Mouse (Mus musculus) CH12.LX (cell line): ENCODE measurements around the gene Dnajc1. TPM values are rescaled to one million over a fixed set of nuclear protein-coding genes. Genes with fewer than 3 reads are reported as not detected.
A peak's percentile ranks its signal among the peaks of the same experiment; 100 is the strongest.

Experiments
- DNase-seq: peaks from one replicate; pipeline ENCODE4 v3.0.0-alpha.2; 2013; ENCODE audit errors: extremely low read depth
- H3K27ac ChIP-seq: 2 replicates; pipeline ENCODE4 v1.5.1; 2012; ENCODE audit warnings: low read depth, mild to moderate bottlenecking, control low read depth, moderate library complexity; ENCODE audit not compliant: insufficient read depth
- H3K27me3 ChIP-seq: replicated peaks from 2 replicates; pipeline ENCODE3; 2012; ENCODE audit warnings: inconsistent platforms
- H3K36me3 ChIP-seq, 2 experiments: replicated peaks in 1 of 2; 2 replicates each; pipeline versions ENCODE3 to v1.6.1; 2012; ENCODE audit warnings: inconsistent platforms in 1 of 2, low read length in 1 of 2, mild to moderate bottlenecking in 1 of 2, mixed read lengths in 1 of 2, moderate library complexity in 1 of 2; ENCODE audit not compliant: control insufficient read depth in 1 of 2, insufficient read depth in 1 of 2
- H3K4me1 ChIP-seq, 2 experiments: 2 replicates each; pipeline ENCODE4 v1.6.1; 2012; ENCODE audit warnings: inconsistent platforms in 1 of 2, moderate library complexity in 1 of 2; ENCODE audit not compliant: insufficient read depth in 2 of 2, control insufficient read depth in 1 of 2
- H3K4me2 ChIP-seq: 2 replicates; pipeline ENCODE4 v1.6.1; 2012; ENCODE audit warnings: low read depth, mild to moderate bottlenecking, control low read depth; ENCODE audit not compliant: poor library complexity, insufficient read depth, severe bottlenecking
- H3K4me3 ChIP-seq, 3 experiments: fragments of 150-350 bp in 1 of 3; sonication (generic) in 1 of 3; replicated peaks in 1 of 3; 2 replicates each; pipeline versions ENCODE3 to v1.5.1; 2011 to 2012; ENCODE audit warnings: low read depth in 2 of 3, low read length in 2 of 3, mild to moderate bottlenecking in 2 of 3, moderate library complexity in 2 of 3, control low read depth in 1 of 3, improper control_type of control experiment in 1 of 3, inconsistent platforms in 1 of 3, mixed read lengths in 1 of 3; ENCODE audit not compliant: poor library complexity in 1 of 3
- H3K79me2 ChIP-seq: replicated peaks from 2 replicates; pipeline ENCODE4 v1.6.1; 2012; ENCODE audit warnings: mild to moderate bottlenecking, moderate library complexity; ENCODE audit not compliant: control insufficient read depth, poor library complexity, insufficient read depth, severe bottlenecking; ENCODE audit errors: extremely low read depth
- H3K9ac ChIP-seq: 2 replicates; pipeline ENCODE4 v1.6.1; 2012; ENCODE audit warnings: low read depth, mild to moderate bottlenecking, control low read depth, moderate library complexity; ENCODE audit not compliant: insufficient read depth
- H3K9me3 ChIP-seq: replicated peaks from 2 replicates; pipeline ENCODE3; 2012; ENCODE audit warnings: low read length, inconsistent platforms, mixed read lengths
- BHLHE40 ChIP-seq: IDR thresholded peaks from 2 replicates; pipeline ENCODE4 v1.6.1; 2011; ENCODE audit warnings: mild to moderate bottlenecking, low read depth, low read length, improper control_type of control experiment
- CHD2 ChIP-seq: IDR thresholded peaks from 2 replicates; pipeline ENCODE4 v1.6.1; 2011; ENCODE audit warnings: low read length, improper control_type of control experiment
- CTCF ChIP-seq, 2 experiments: IDR thresholded peaks in 1 of 2; conservative IDR thresholded peaks in 1 of 2; 2 replicates each; pipeline ENCODE4 v1.5.1; 2011 to 2012; ENCODE audit warnings: low read depth in 2 of 2, low read length in 2 of 2, improper control_type of control experiment in 1 of 2, inconsistent platforms in 1 of 2, mild to moderate bottlenecking in 1 of 2, moderate library complexity in 1 of 2
- EP300 ChIP-seq: IDR thresholded peaks from 2 replicates; pipeline ENCODE4 v1.6.1; 2011; ENCODE audit warnings: low read length, improper control_type of control experiment
- IRF4 ChIP-seq: IDR thresholded peaks from 2 replicates; pipeline ENCODE4 v1.6.1; 2014; ENCODE audit warnings: low read depth, mild to moderate bottlenecking, inconsistent platforms, low read length, improper control_type of control experiment
- MAFK ChIP-seq: IDR thresholded peaks from 2 replicates; pipeline ENCODE4 v1.6.1; 2011; ENCODE audit warnings: low read length, improper control_type of control experiment; ENCODE audit not compliant: insufficient replicate concordance
- MAX ChIP-seq: IDR thresholded peaks from 2 replicates; pipeline ENCODE4 v1.6.1; 2011; ENCODE audit warnings: low read length, improper control_type of control experiment
- MEF2A ChIP-seq: IDR thresholded peaks from 2 replicates; pipeline ENCODE4 v1.6.1; 2014; ENCODE audit warnings: low read depth, mild to moderate bottlenecking, inconsistent platforms, low read length, improper control_type of control experiment, borderline replicate concordance
- MXI1 ChIP-seq: IDR thresholded peaks from 2 replicates; pipeline ENCODE4 v1.6.1; 2011; ENCODE audit warnings: mild to moderate bottlenecking, low read depth, low read length, improper control_type of control experiment
- NRF1 ChIP-seq: IDR thresholded peaks from 2 replicates; pipeline ENCODE4 v1.6.1; 2014; ENCODE audit warnings: low read depth, mild to moderate bottlenecking, inconsistent platforms, low read length, improper control_type of control experiment, moderate library complexity
- POLR2AphosphoS2 ChIP-seq: IDR thresholded peaks from 2 replicates; pipeline ENCODE4 v1.6.1; 2011; ENCODE audit warnings: low read depth, low read length, improper control_type of control experiment
- RAD21 ChIP-seq: IDR thresholded peaks from 2 replicates; pipeline ENCODE4 v1.6.1; 2011; ENCODE audit warnings: low read depth, mild to moderate bottlenecking, low read length, improper control_type of control experiment, moderate library complexity
- RCOR1 ChIP-seq: conservative IDR thresholded peaks from 2 replicates; pipeline ENCODE4 v1.6.1; 2012; ENCODE audit warnings: low read depth, mild to moderate bottlenecking, inconsistent platforms, low read length, improper control_type of control experiment
- SIN3A ChIP-seq: IDR thresholded peaks from 2 replicates; pipeline ENCODE4 v1.6.1; 2012; ENCODE audit warnings: low read length, improper control_type of control experiment, inconsistent platforms
- SMC3 ChIP-seq: IDR thresholded peaks from 2 replicates; pipeline ENCODE4 v1.6.1; 2011; ENCODE audit warnings: low read depth, low read length, improper control_type of control experiment
- USF1 ChIP-seq: IDR thresholded peaks from 2 replicates; pipeline ENCODE4 v1.6.1; 2014; ENCODE audit warnings: low read depth, mild to moderate bottlenecking, inconsistent platforms, low read length, improper control_type of control experiment
- ZMIZ1 ChIP-seq: IDR thresholded peaks from 2 replicates; pipeline ENCODE4 v1.6.1; 2012; ENCODE audit warnings: low read depth, mild to moderate bottlenecking, inconsistent platforms, low read length, improper control_type of control experiment
- ZNF384 ChIP-seq: IDR thresholded peaks from 2 replicates; pipeline ENCODE4 v1.6.1; 2012; ENCODE audit warnings: low read depth, low read length, improper control_type of control experiment, inconsistent platforms
- dilution Hi-C: fragments of 300-500 bp; cut with MboI; formaldehyde crosslinking; loops from 2 replicates; pipeline ENCODE4 v1.14.3; 2020; ENCODE audit warnings: low sequenced_read_pairs; ENCODE audit not compliant: extremely low pct_unique_long_range_greater_than_20kb, extremely low pct_ligation_motif_present
- in situ Hi-C: fragments of 300-500 bp; cut with MboI; formaldehyde crosslinking; loops from 3 replicates; pipeline ENCODE4 v1.14.3; 2019; ENCODE audit warnings: low sequenced_read_pairs, low pct_ligation_motif_present, low pct_unique_long_range_greater_than_20kb, mixed read lengths
- polyA plus RNA-seq: library from polyadenylated mRNA; unstranded; fragments of >175 nt; gene quantifications from 2 replicates; pipeline ENCODE4 v1.2.1, GENCODE M21; 2012; ENCODE audit warnings: low read depth; ENCODE audit not compliant: insufficient read length
- total RNA-seq, 2 experiments: library from RNA; depleted of rRNA; stranded (reverse); fragments of 300-350 nt in 1 of 2; fragments of >200 nt in 1 of 2; gene quantifications; 2 replicates each; pipeline ENCODE4 v1.2.3; 2012 to 2014

Dnajc1 gene
- total and polyA plus RNA-seq, 3 experiments: 13.5 to 32.9 (median 17.1) TPM

DNA sequence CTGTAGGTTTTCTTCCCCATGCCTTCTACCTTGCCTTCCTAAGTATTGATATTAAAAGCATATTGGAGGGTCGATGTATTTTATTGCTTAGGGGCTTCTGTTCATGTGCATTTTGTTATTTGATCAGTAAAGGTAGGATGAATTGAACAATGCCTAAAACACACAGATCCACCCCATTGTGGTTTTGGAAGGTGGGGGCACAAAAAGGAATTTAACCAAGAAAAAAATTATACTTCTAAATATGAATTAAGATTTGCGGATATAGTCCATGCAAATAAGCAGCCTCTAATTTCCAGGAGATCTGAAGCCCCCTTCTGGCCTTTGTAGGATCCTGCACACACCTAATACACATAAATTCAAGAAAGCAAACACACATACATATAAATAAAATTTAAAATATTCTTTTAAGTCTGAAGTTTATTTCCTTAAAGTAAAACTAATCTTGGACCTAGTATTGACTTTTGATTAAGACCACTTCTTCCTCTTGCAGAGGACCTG lies 441 bp upstream of the Dnajc1 start:
- dilution Hi-C loops (no loop called here), in situ Hi-C loops (loop anchor here (25.0 kb wide), 1 partner anchor 294 kb away; the partner anchor contains the start of genes Bmi1 and Spag6)
- Histone ChIP-seq H3K79me2 (peaks cover 18% of the 10 kb centered on the region), H3K27ac (no peak overlapping the region), H3K4me1 (peaks cover 4 to 12% of the 10 kb centered on the region in 2 experiments; a peak in 3 of 4 replicates), H3K9me3 (peaks cover 2% of the 10 kb centered on the region), H3K27me3 (no peaks in the 10 kb centered on the region), H3K9ac (peak overlapping the region; percentile 31; the same call in 1 of the 2 replicates), H3K4me3 (peak overlapping the region; percentile 82 to 94 (median 85)), H3K36me3 (peaks cover 0 to 3% of the 10 kb centered on the region in 2 experiments), H3K4me2 (peak overlapping the region; percentile 37; the same call in 1 of the 2 replicates)
- peak; percentile 27 for DNase-seq
- TF ChIP-seq USF1: no peak
- no peak for TF ChIP-seq SIN3A
- no peak for TF ChIP-seq MAFK
- TF ChIP-seq MEF2A: no peak
- no peak for TF ChIP-seq RCOR1
- TF ChIP-seq EP300: no peak
- TF ChIP-seq POLR2AphosphoS2: no peak
- TF ChIP-seq ZNF384: no peak
- TF ChIP-seq NRF1: no peak
- no peak; a peak in 1 of 4 replicates for TF ChIP-seq CTCF (conservative IDR thresholded peaks at IDR 0.05 in 1 of 2, IDR thresholded peaks at IDR 0.05 in 1 of 2; ENCODE audit: low read depth in 2 of 2, low read length in 2 of 2)
- TF ChIP-seq RAD21: no peak
- TF ChIP-seq MXI1: no peak
- TF ChIP-seq CHD2: no peak
- no peak for TF ChIP-seq ZMIZ1
- no peak for TF ChIP-seq SMC3
- no peak for TF ChIP-seq MAX

DNA sequence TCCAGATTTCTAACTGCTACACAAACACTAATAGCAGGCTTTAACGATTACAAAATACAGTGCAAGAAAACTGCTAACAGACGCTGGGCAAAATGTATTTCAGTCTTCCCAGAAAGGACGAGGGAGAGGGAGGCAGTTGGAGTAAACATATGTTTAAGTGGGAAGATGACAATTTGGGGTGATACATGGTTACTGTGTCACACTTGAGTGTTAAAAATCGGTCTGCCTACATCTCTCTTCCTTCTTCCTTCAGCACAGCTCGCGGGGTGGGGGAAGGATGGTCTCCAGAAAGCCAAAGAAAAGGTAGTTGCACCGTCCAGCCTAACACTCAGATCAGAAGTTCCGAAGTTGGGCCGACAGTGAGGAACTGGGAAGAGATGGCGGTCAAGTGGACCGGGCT lies 769 bp downstream of the Dnajc1 start:
- Histone ChIP-seq H3K4me3 (peak overlapping the region; percentile 82 to 94 (median 85)), H3K36me3 (peaks cover 0 to 5% of the 10 kb centered on the region in 2 experiments), H3K9me3 (peaks cover 2% of the 10 kb centered on the region), H3K4me2 (peak overlapping the region; percentile 89), H3K27ac (peak overlapping the region; percentile 70), H3K27me3 (no peaks in the 10 kb centered on the region), H3K79me2 (peaks cover 18% of the 10 kb centered on the region), H3K4me1 (peaks cover 4 to 12% of the 10 kb centered on the region in 2 experiments; a peak in 3 of 4 replicates), H3K9ac (peak overlapping the region; percentile 77)
- in situ Hi-C loops: loop anchor here (25.0 kb wide), 1 partner anchor 295 kb away; the partner anchor contains the start of genes Bmi1 and Spag6
- no peak for TF ChIP-seq BHLHE40
- peak; percentile 33; the same call in 1 of the 2 replicates for TF ChIP-seq IRF4
- dilution Hi-C loops: no loop called here
- DNase-seq: no peak
